Mouse (Mus musculus): ENCODE measurements around the gene Taldo1. TPM values are rescaled to one million over a fixed set of nuclear protein-coding genes. Genes with fewer than 3 reads are reported as not detected.
"Not testable (repeated sequence)": the region's sequence is repeated elsewhere in the genome, so short reads cannot be mapped to it uniquely, and the experiment has no call there.

Taldo1 gene
- total RNA-seq, 4 experiments from 2014 or later, result 81.4 to 87.7 (median 84.4) TPM

- DNase-seq (ENCODE audit: low spot score in 2 of 2), result no peak
Observed at GRCm38 (mm10) chr7:141438201-141438968, 46.4 kb downstream of the Taldo1 start.

GRCm38 (mm10) chr7:141439140-141439679 lies 47.2 kb downstream of the Taldo1 start:
- no peak for DNase-seq (ENCODE audit: low spot score in 2 of 2)

- no peak for DNase-seq (ENCODE audit: low spot score in 2 of 2)
Observed at GRCm38 (mm10) chr7:141439811-141440210, 47.8 kb downstream of the Taldo1 start.

- no peak for DNase-seq (ENCODE audit: low spot score in 2 of 2)
Observed at GRCm38 (mm10) chr7:141440613-141441012, 48.6 kb downstream of the Taldo1 start.

- DNase-seq (ENCODE audit: low spot score in 2 of 2), result no peak
Observed at GRCm38 (mm10) chr7:141441460-141441859, 49.5 kb downstream of the Taldo1 start.

GRCm38 (mm10) chr7:141442199-141442598 lies 50.2 kb downstream of the Taldo1 start:
- DNase-seq (ENCODE audit: low spot score in 2 of 2), result no peak

GRCm38 (mm10) chr7:141443081-141443821 lies 51.3 kb downstream of the Taldo1 start:
- no peak for DNase-seq (ENCODE audit: low spot score in 2 of 2)

- no peak for DNase-seq (ENCODE audit: low spot score in 2 of 2)
Observed at GRCm38 (mm10) chr7:141443828-141444237, 51.8 kb downstream of the Taldo1 start, which contains the start of gene Pidd1. Gene Pidd1 (minus strand): TSS chr7:141444025.

GRCm38 (mm10) chr7:141446374-141446773 lies 54.4 kb downstream of the Taldo1 start:
- not testable (repeated sequence) for DNase-seq (ENCODE audit: low spot score in 2 of 2)

- peak; percentile 88 to 90 for DNase-seq (ENCODE audit: low spot score in 2 of 2)
Observed at GRCm38 (mm10) chr7:141447110-141447991, 55.4 kb downstream of the Taldo1 start, which contains the start of gene Rplp2. Gene Rplp2 (plus strand): TSS chr7:141447370.

- no peak for DNase-seq (ENCODE audit: low spot score in 2 of 2)
Observed at GRCm38 (mm10) chr7:141451928-141452327, 59.9 kb downstream of the Taldo1 start.

Other genes with a start within 250 kb of the Taldo1 start
- 10 to 100 TPM; 51.3 to 63.6 (median 53.6) TPM for gene Rnh1, start 219.3 kb upstream of the Taldo1 start, total RNA-seq (2022)
- gene Hras, start 198.2 kb upstream of the Taldo1 start, total RNA-seq (2022), result 100 to 1,000 TPM; 112 to 158 (median 132) TPM
- 1 to 10 TPM; 1.4 to 2.5 (median 2.0) TPM for gene Lrrc56, start 198.0 kb upstream of the Taldo1 start, total RNA-seq (2022)
- gene Lmntd2, start 178.1 kb upstream of the Taldo1 start, total RNA-seq (2022), result not detected
- under 1 TPM in 2 of 4 experiments, not detected in 2; 0.38 to 0.56 TPM for gene Rassf7, start 176.3 kb upstream of the Taldo1 start, total RNA-seq (2022)
- 10 to 100 TPM; 16.8 to 25.3 (median 19.4) TPM for gene Phrf1, start 163.4 kb upstream of the Taldo1 start, total RNA-seq (2022)
- gene Irf7, start 125.7 kb upstream of the Taldo1 start, total RNA-seq (2022), result under 1 TPM; 0.27 to 0.80 (median 0.50) TPM
- gene Cdhr5, start 115.4 kb upstream of the Taldo1 start, total RNA-seq (2022), result not detected
- gene Sct, start 113.1 kb upstream of the Taldo1 start, total RNA-seq (2022), result not detected
- gene Drd4, start 100.2 kb upstream of the Taldo1 start, total RNA-seq (2022), result not detected
- 10 to 100 TPM; 10.6 to 15.1 (median 12.7) TPM for gene Deaf1, start 64.5 kb upstream of the Taldo1 start, total RNA-seq (2022)
- 10 to 100 TPM in 3 of 4 experiments, 1 to 10 TPM in 1; 9.1 to 11.5 (median 11.3) TPM for gene Tmem80, start 64.5 kb upstream of the Taldo1 start, total RNA-seq (2022)
- gene Eps8l2, start 53.3 kb upstream of the Taldo1 start, total RNA-seq (2022), result 1 to 10 TPM; 1.3 to 3.4 (median 2.2) TPM
- 1 to 10 TPM; 6.5 to 9.8 (median 7.8) TPM for gene Gatd1, start 21.9 kb downstream of the Taldo1 start, total RNA-seq (2022)
- gene Cend1, start 37.3 kb downstream of the Taldo1 start, total RNA-seq (2022), result under 1 TPM in 2 of 4 experiments, not detected in 2; 0.16 to 0.48 TPM
- 10 to 100 TPM; 14.5 to 19.5 (median 14.7) TPM for gene Slc25a22, start 45.7 kb downstream of the Taldo1 start, total RNA-seq (2022)
- gene Pidd1, start 51.8 kb downstream of the Taldo1 start, total RNA-seq (2022), result under 1 TPM; 0.07 to 0.51 (median 0.19) TPM
- gene Rplp2, start 55.2 kb downstream of the Taldo1 start, total RNA-seq (2022), result 100 to 1,000 TPM; 719 to 844 (median 773) TPM
- 100 to 1,000 TPM; 250 to 384 (median 284) TPM for gene Pnpla2, start 63.0 kb downstream of the Taldo1 start, total RNA-seq (2022)
- gene Cracr2b, start 68.9 kb downstream of the Taldo1 start, total RNA-seq (2022), result 10 to 100 TPM in 1 of 4 experiments, 1 to 10 TPM in 3; 3.3 to 11.4 (median 6.9) TPM
- gene Cd151, start 75.2 kb downstream of the Taldo1 start, total RNA-seq (2022), result 10 to 100 TPM; 78.2 to 98.0 (median 86.2) TPM
- gene Polr2l, start 82.9 kb downstream of the Taldo1 start, total RNA-seq (2022), result 10 to 100 TPM; 57.4 to 68.5 (median 63.7) TPM
- gene Tspan4, start 83.0 kb downstream of the Taldo1 start, total RNA-seq (2022), result 10 to 100 TPM in 2 of 4 experiments, 1 to 10 TPM in 2; 8.1 to 15.1 (median 11.9) TPM
- 10 to 100 TPM in 3 of 4 experiments, 1 to 10 TPM in 1; 9.2 to 14.9 (median 13.0) TPM for gene Chid1, start 147.7 kb downstream of the Taldo1 start, total RNA-seq (2022)
- 10 to 100 TPM; 54.7 to 64.8 (median 63.0) TPM for gene Ap2a2, start 170.0 kb downstream of the Taldo1 start, total RNA-seq (2022)